Mouse (Mus musculus): ENCODE measurements around the gene Ing4. TPM values are rescaled to one million over a fixed set of nuclear protein-coding genes. Genes with fewer than 3 reads are reported as not detected.

Gene Ing4
- polyA plus RNA-seq, 1 experiment from 2014 or later = 28.6 TPM

DNA sequence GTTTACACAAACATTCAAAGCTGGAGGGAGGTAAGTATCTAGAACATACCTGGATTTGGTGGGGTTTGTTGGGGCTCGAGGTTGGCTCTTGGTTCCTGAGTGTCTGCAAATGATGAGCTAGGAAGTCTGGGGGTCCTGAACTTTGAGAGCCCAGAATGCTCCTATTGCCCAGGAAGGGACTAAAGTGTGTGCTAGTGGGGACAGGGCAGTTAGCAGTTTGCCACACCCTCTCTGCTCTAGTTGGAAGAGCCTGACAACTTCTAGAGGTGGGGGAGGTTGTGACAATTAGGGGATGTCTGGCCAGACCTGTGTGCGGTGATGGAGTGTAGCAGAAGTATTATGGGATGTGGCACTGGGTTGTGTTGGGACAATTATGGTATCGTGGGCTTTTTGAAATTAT lies 55.3 kb downstream of the Ing4 start:
- Histone ChIP-seq H3K27me3 (no peaks in the 10 kb centered on the region), H3K9me3 (replicated peaks) (no peaks in the 10 kb centered on the region), H3K4me2 (0 out of 2 replicates have a peak overlapping the region, but pooled peaks have one; percentile 98), H3K4me3 (replicated peaks) (no peak overlapping the region), H3K27ac (peak overlapping the region; percentile 95), H3K9ac (0 out of 2 replicates have a peak overlapping the region, but pooled peaks have one; percentile 4), H3K4me1 (replicated peaks) (peaks cover 65% of the 10 kb centered on the region), H3K36me3 (peaks cover 20% of the 10 kb centered on the region)
- DNase-seq (no peak), ATAC-seq (ENCODE audit: low read depth) (no peak)
- 35% methylated on average over 3 of the region's 3 CpGs for WGBS (ENCODE audit: insufficient replicate concordance)

DNA sequence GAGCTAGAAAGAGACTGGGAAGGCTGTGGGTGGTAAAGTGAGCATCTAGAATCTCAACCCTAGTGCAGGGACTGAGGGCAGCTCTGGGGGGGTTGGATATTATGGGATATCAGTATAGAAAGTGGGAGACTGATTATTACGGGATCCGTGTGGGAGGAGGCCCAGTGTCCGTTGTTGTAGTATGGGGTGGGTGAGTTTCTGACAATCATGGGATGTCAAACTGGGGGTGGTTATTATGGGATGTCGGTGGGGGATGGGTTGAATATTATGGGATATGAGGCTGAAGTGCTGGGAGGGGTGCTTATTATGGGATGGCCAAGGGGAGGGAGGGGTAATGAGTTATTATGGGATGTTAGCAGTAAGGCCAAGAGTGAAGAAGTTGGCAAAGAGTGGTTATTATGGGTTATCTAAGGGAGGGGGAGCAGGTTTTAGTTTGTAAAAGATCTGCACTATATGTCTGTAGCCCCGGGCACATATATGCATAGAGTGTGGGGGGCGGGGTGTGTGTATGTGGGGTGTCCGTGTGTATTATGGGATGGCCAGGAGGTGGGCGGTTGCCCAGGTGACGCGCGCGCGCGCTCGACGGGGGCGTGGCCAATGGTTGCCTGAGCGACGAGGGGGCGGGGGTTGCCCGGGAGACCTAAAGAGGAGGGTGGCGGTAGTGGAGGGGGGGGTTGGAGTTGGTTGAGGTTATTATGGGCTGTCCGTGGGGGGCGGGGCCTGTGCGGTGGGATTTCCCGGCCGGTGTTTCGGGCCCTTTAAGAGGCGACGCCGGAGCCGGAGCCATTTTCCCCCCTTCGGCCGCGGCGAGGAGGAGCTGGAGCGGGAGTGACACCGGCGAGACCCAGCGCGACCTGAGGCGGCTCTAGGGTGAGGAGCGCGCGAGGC lies 56.1 kb downstream of the Ing4 start, which contains the start of gene Chd4:
TSS of gene Chd4 (plus strand) at position 591 of the 888 bp plus-strand sequence.
- WGBS (ENCODE audit: insufficient replicate concordance) = 1% methylated on average over 36 of the region's 45 CpGs
- H3K27ac ChIP-seq = peak within 1 kb of the TSS; percentile 95
- peaks cover 65% of the 10 kb centered on the region for H3K4me1 ChIP-seq (replicated peaks)
- H3K4me2 ChIP-seq = peak within 1 kb of the TSS; percentile 98
- no peaks in the 10 kb centered on the region for H3K27me3 ChIP-seq
- DNase-seq (peak; percentile 87), ATAC-seq (ENCODE audit: low read depth) (peak; percentile 73)
- H3K4me3 ChIP-seq (replicated peaks) = peak within 1 kb of the TSS; percentile 95
- peaks cover 28% of the 10 kb centered on the region for H3K36me3 ChIP-seq
- peak within 1 kb of the TSS; percentile 97 for H3K9ac ChIP-seq
- no peaks in the 10 kb centered on the region for H3K9me3 ChIP-seq (replicated peaks)

DNA sequence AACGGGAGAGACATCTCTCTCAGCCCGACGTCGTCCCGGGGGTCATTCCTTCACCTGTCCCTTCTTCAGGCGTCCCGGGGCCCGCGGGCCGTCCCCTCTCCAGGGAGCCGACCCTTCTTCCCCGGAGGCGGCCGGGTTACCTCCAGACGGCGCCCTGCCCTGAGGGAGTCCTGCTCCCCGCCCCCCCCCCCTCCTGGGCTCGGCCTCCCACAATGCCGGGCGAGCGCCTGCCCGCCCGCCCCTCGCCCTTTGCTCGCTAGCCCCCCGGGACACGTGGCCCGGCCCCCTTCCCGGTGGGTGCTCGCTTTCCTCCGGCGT lies 56.7 kb downstream of the Ing4 start:
- Histone ChIP-seq H3K27me3 (no peaks in the 10 kb centered on the region), H3K4me3 (replicated peaks) (peak overlapping the region; percentile 95), H3K9ac (peak overlapping the region; percentile 97), H3K27ac (peak overlapping the region; percentile 95), H3K4me2 (peak overlapping the region; percentile 98), H3K9me3 (replicated peaks) (no peaks in the 10 kb centered on the region), H3K36me3 (peaks cover 34% of the 10 kb centered on the region), H3K4me1 (replicated peaks) (peaks cover 59% of the 10 kb centered on the region)
- under 1% methylated on average over 25 of the region's 32 CpGs for WGBS (ENCODE audit: insufficient replicate concordance)
- ATAC-seq (ENCODE audit: low read depth) = peak; percentile 42
- no peak for DNase-seq

DNA sequence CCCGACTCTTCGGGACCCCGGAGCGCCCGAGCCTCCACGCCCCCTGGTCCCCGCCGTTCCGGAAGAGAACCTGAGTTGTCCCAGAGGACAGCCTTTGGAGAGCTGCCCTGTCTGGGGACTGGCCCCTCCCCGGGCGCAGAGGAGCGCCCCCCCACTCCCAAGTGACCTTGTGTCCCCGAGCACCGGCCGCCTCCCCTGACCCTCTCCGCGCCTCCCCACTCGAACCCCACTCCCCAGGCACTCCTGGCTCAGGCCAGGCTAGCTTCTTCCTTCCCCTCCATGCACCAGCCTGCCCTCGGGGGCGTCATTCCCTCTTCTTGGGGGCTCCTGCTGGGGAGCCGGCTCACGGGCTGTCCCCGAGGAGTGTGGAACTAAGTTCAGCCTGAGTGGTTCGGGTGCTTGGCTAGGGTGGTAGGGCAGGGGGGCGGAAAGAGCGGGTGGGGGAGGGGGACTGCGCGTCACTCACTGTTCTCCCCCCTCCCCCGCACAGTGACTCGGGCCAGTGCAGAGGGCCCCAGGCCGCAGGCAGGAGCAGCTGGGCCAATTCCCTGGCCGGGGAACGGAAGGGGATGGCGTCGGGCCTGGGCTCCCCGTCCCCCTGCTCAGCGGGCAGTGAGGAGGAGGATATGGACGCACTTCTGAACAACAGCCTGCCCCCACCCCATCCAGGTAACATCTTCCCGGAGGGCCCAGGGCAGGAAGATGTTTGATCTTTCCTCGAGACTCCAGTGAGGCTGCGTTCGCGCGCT lies 57.2 kb downstream of the Ing4 start:
- under 1% methylated on average over 36 of the region's 44 CpGs for WGBS (ENCODE audit: insufficient replicate concordance)
- DNase-seq (no peak), ATAC-seq (ENCODE audit: low read depth) (peak; percentile 47)
- no peaks in the 10 kb centered on the region for H3K9me3 ChIP-seq (replicated peaks)
- H3K4me2 ChIP-seq = peak overlapping the region; percentile 98
- peak overlapping the region; percentile 97 for H3K9ac ChIP-seq
- H3K27me3 ChIP-seq = no peaks in the 10 kb centered on the region
- peak overlapping the region; percentile 95 for H3K4me3 ChIP-seq (replicated peaks)
- H3K27ac ChIP-seq = peak overlapping the region; percentile 95
- peaks cover 57% of the 10 kb centered on the region for H3K4me1 ChIP-seq (replicated peaks)
- H3K36me3 ChIP-seq = peaks cover 39% of the 10 kb centered on the region

DNA sequence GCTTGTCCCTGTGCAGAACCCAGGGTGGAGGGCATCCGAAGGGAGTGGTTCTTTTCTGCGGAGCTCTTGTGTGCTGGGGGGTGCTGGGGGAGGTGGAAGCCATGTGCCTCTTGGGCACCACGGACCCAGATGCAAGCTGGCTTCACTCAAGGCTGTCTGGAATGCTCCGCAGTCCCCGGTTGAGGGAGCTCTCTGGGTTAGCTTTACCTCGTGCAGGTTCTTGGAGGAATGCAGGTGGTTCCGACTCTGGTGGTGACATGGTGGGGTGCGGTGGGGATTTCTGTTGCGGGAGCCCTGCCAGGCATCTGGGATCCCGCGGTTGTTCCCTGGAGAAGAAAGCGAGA lies 57.8 kb downstream of the Ing4 start:
- ATAC-seq (ENCODE audit: low read depth) = peak; percentile 21
- H3K27me3 ChIP-seq = no peaks in the 10 kb centered on the region
- H3K4me2 ChIP-seq = peak overlapping the region; percentile 98
- peak overlapping the region; percentile 97 for H3K9ac ChIP-seq
- H3K36me3 ChIP-seq = peaks cover 45% of the 10 kb centered on the region
- no peaks in the 10 kb centered on the region for H3K9me3 ChIP-seq (replicated peaks)
- peak overlapping the region; percentile 95 for H3K4me3 ChIP-seq (replicated peaks)
- WGBS (ENCODE audit: insufficient replicate concordance) = 4% methylated on average over 12 of the region's 12 CpGs
- no peak for DNase-seq
- peaks cover 60% of the 10 kb centered on the region for H3K4me1 ChIP-seq (replicated peaks)
- peak overlapping the region; percentile 95 for H3K27ac ChIP-seq

GRCm38 (mm10) chr6:125097951-125098350 lies 58.4 kb downstream of the Ing4 start:
- 0 out of 2 replicates have a peak overlapping the region, but pooled peaks have one; percentile 55 for H3K27ac ChIP-seq
- DNase-seq = no peak
- peak overlapping the region; percentile 97 for H3K9ac ChIP-seq
- H3K4me1 ChIP-seq (replicated peaks) = peaks cover 66% of the 10 kb centered on the region
- no peak for ATAC-seq (ENCODE audit: low read depth)
- peak overlapping the region; percentile 95 for H3K4me3 ChIP-seq (replicated peaks)
- H3K36me3 ChIP-seq = peaks cover 51% of the 10 kb centered on the region
- WGBS (ENCODE audit: insufficient replicate concordance) = 60% methylated on average over 8 of the region's 8 CpGs
- no peaks in the 10 kb centered on the region for H3K9me3 ChIP-seq (replicated peaks)
- H3K27me3 ChIP-seq = no peaks in the 10 kb centered on the region
- peak overlapping the region; percentile 98 for H3K4me2 ChIP-seq

- no peaks in the 10 kb centered on the region for H3K27me3 ChIP-seq
- DNase-seq = no peak
- peak overlapping the region; percentile 98 for H3K4me2 ChIP-seq
- H3K4me1 ChIP-seq (replicated peaks) = peaks cover 72% of the 10 kb centered on the region
- peak overlapping the region; percentile 95 for H3K4me3 ChIP-seq (replicated peaks)
- WGBS (ENCODE audit: insufficient replicate concordance) = 76% methylated on average over 3 of the region's 3 CpGs
- H3K9ac ChIP-seq = peak overlapping the region; percentile 97
- ATAC-seq (ENCODE audit: low read depth) = no peak
- peaks cover 55% of the 10 kb centered on the region for H3K36me3 ChIP-seq
- peak overlapping the region; percentile 55; the same call in 1 of the 2 replicates for H3K27ac ChIP-seq
- H3K9me3 ChIP-seq (replicated peaks) = no peaks in the 10 kb centered on the region
Measured at GRCm38 (mm10) chr6:125098513-125098912, 59.0 kb downstream of the Ing4 start.

Small RNA genes within 50 kb of the gene (microRNA-seq; reads per million reads assigned to microRNA genes)
- not detected for gene Mir7045

Other genes with a start within 250 kb of the Ing4 start
- gene Spsb2, start 231.1 kb upstream of the Ing4 start, polyA plus RNA-seq (2015; fragmentation: Nextera tagmentation; extraction: Ambion mirVana) = 8.6 and 9.6 TPM in 2 replicates
- 461 and 495 TPM in 2 replicates for gene Tpi1, start 225.5 kb upstream of the Ing4 start, polyA plus RNA-seq (2015; fragmentation: Nextera tagmentation; extraction: Ambion mirVana)
- gene Usp5, start 210.3 kb upstream of the Ing4 start, polyA plus RNA-seq (2015; fragmentation: Nextera tagmentation; extraction: Ambion mirVana) = 63.5 and 67.5 TPM in 2 replicates
- 202 and 204 TPM in 2 replicates for gene Cdca3, start 210.2 kb upstream of the Ing4 start, polyA plus RNA-seq (2015; fragmentation: Nextera tagmentation; extraction: Ambion mirVana)
- gene Gnb3, start 199.5 kb upstream of the Ing4 start, polyA plus RNA-seq (2015; fragmentation: Nextera tagmentation; extraction: Ambion mirVana) = 0.16 and 0.23 TPM in 2 replicates
- 1.4 and 1.9 TPM in 2 replicates for gene P3h3, start 182.0 kb upstream of the Ing4 start, polyA plus RNA-seq (2015; fragmentation: Nextera tagmentation; extraction: Ambion mirVana)
- gene Gpr162, start 175.8 kb upstream of the Ing4 start, polyA plus RNA-seq (2015; fragmentation: Nextera tagmentation; extraction: Ambion mirVana) = 0.08 and 0.14 TPM in 2 replicates
- gene Cd4, start 151.5 kb upstream of the Ing4 start, polyA plus RNA-seq (2015; fragmentation: Nextera tagmentation; extraction: Ambion mirVana) = 0.17 TPM in 1 of 2 replicates, not detected in the other
- gene Lag3, start 128.1 kb upstream of the Ing4 start, polyA plus RNA-seq (2015; fragmentation: Nextera tagmentation; extraction: Ambion mirVana) = 0.14 and 0.18 TPM in 2 replicates
- gene Ptms, start 119.7 kb upstream of the Ing4 start, polyA plus RNA-seq (2015; fragmentation: Nextera tagmentation; extraction: Ambion mirVana) = 42.3 and 47.6 TPM in 2 replicates
- 129 and 134 TPM in 2 replicates for gene Mlf2, start 108.4 kb upstream of the Ing4 start, polyA plus RNA-seq (2015; fragmentation: Nextera tagmentation; extraction: Ambion mirVana)
- gene Cops7a, start 74.2 kb upstream of the Ing4 start, polyA plus RNA-seq (2015; fragmentation: Nextera tagmentation; extraction: Ambion mirVana) = 67.3 and 77.6 TPM in 2 replicates
- gene Pianp, start 43.1 kb upstream of the Ing4 start, polyA plus RNA-seq (2015; fragmentation: Nextera tagmentation; extraction: Ambion mirVana) = 0.05 and 0.15 TPM in 2 replicates
- 3.6 and 3.8 TPM in 2 replicates for gene Zfp384, start 30.6 kb upstream of the Ing4 start, polyA plus RNA-seq (2015; fragmentation: Nextera tagmentation; extraction: Ambion mirVana)
- 1.6 and 2.2 TPM in 2 replicates for gene Acrbp, start 9.9 kb downstream of the Ing4 start, polyA plus RNA-seq (2015; fragmentation: Nextera tagmentation; extraction: Ambion mirVana)
- 1.6 and 2.1 TPM in 2 replicates for gene Lpar5, start 28.2 kb downstream of the Ing4 start, polyA plus RNA-seq (2015; fragmentation: Nextera tagmentation; extraction: Ambion mirVana)
- gene Chd4, start 56.2 kb downstream of the Ing4 start, polyA plus RNA-seq (2015; fragmentation: Nextera tagmentation; extraction: Ambion mirVana) = 29.2 and 30.0 TPM in 2 replicates
- 60.6 and 65.5 TPM in 2 replicates for gene Nop2, start 92.1 kb downstream of the Ing4 start, polyA plus RNA-seq (2015; fragmentation: Nextera tagmentation; extraction: Ambion mirVana)
- 3.7 and 3.9 TPM in 2 replicates for gene Iffo1, start 105.5 kb downstream of the Ing4 start, polyA plus RNA-seq (2015; fragmentation: Nextera tagmentation; extraction: Ambion mirVana)
- gene Gapdh, start 126.7 kb downstream of the Ing4 start, polyA plus RNA-seq (2015; fragmentation: Nextera tagmentation; extraction: Ambion mirVana) = 1,179 and 1,220 TPM in 2 replicates
- gene Ncapd2, start 151.9 kb downstream of the Ing4 start, polyA plus RNA-seq (2015; fragmentation: Nextera tagmentation; extraction: Ambion mirVana) = 94.5 and 101 TPM in 2 replicates
- gene Mrpl51, start 152.0 kb downstream of the Ing4 start, polyA plus RNA-seq (2015; fragmentation: Nextera tagmentation; extraction: Ambion mirVana) = 217 and 225 TPM in 2 replicates
- gene Vamp1, start 175.8 kb downstream of the Ing4 start, polyA plus RNA-seq (2015; fragmentation: Nextera tagmentation; extraction: Ambion mirVana) = 1.6 and 2.1 TPM in 2 replicates
- 5.2 TPM in 2 replicates for gene Tapbpl, start 192.1 kb downstream of the Ing4 start, polyA plus RNA-seq (2015; fragmentation: Nextera tagmentation; extraction: Ambion mirVana)
- gene Cd27, start 197.2 kb downstream of the Ing4 start, polyA plus RNA-seq (2015; fragmentation: Nextera tagmentation; extraction: Ambion mirVana) = 1.6 and 2.1 TPM in 2 replicates
- gene Tuba3a, start 246.3 kb downstream of the Ing4 start, polyA plus RNA-seq (2015; fragmentation: Nextera tagmentation; extraction: Ambion mirVana) = not detected in 2 replicates